In genomic region chr11:53547566-53547965, GRCm38 (mm10) we compare ENCODE assay signal across 16 mouse cellular contexts. TPM values are rescaled to one million over a fixed set of nuclear protein-coding genes. Genes with fewer than 3 reads are reported as not detected.
A peak's percentile ranks its signal among the peaks of the same experiment; 100 is the strongest.
DNase-seq lines count a peak whose midpoint lies in the region; TF ChIP-seq lines count a peak whose summit lies in the region.
"Had no signal": no experiment of that assay in that cellular context is flagged by ENCODE, and none has a peak within 500 bp of the region (broad histone marks: within the 10 kb centered on the region; RNA-seq: fewer than 3 reads in every experiment).

No protein-coding gene starts in this region.

- no peak overlapping the region for H3K9ac ChIP-seq in MEL (ENCODE audit: control insufficient read depth, low read depth, low read length, poor library complexity, severe bottlenecking)
- H3K9ac ChIP-seq: embryonic facial prominence, embryonic 15.5 days; forebrain, embryonic 13.5 days; hindbrain, embryonic 14.5 days had no signal

- H3K36me3 ChIP-seq in MEL (ENCODE audit: control insufficient read depth in 1 of 2, insufficient read depth in 2 of 2, low read length in 2 of 2), result peaks cover 11 to 27% of the 10 kb centered on the region in 2 experiments; a peak in 3 of 4 replicates

- TF ChIP-seq POLR2A in MEL (IDR thresholded peaks at IDR 0.05; ENCODE audit: control insufficient read depth in 1 of 2, insufficient read depth in 1 of 2, low read depth in 1 of 2, low read length in 2 of 2, poor library complexity in 1 of 2), result peak in 1 of 2 experiments; percentile 43; a peak in 1 of 4 replicates
- no peak for TF ChIP-seq POLR2A in lung, adult 2 months (IDR thresholded peaks at IDR 0.05; ENCODE audit: borderline replicate concordance, extremely low read depth, low read depth, low read length)

- H3K79me2 ChIP-seq in MEL (ENCODE audit: control insufficient read depth, insufficient read depth, low read length, poor library complexity), result no peaks in the 10 kb centered on the region

- 63% methylated on average over 6 of the region's 6 CpGs for WGBS in lung, adult 2 months

- no peak for TF ChIP-seq CTCF in MEL (IDR thresholded peaks at IDR 0.05 in 2 of 3, conservative IDR thresholded peaks at IDR 0.05 in 1 of 3; ENCODE audit: control insufficient read depth in 1 of 3, insufficient read depth in 1 of 3, low read depth in 2 of 3, low read length in 3 of 3, poor library complexity in 1 of 3, severe bottlenecking in 1 of 3)
- TF ChIP-seq CTCF in lung, adult 2 months (IDR thresholded peaks at IDR 0.05; ENCODE audit: insufficient read depth, low read length), result no peak

- H3K27me3 ChIP-seq in MEL (ENCODE audit: control insufficient read depth in 1 of 2, insufficient read depth in 2 of 2, low read length in 2 of 2), result no peaks in the 10 kb centered on the region
- H3K27me3 ChIP-seq: embryonic facial prominence, embryonic 15.5 days; forebrain, embryonic 13.5 days had no signal

- TF ChIP-seq EP300 in MEL (IDR thresholded peaks at IDR 0.05; ENCODE audit: low read depth in 1 of 2, low read length in 2 of 2), result peak; percentile 95 to 98

- peak overlapping the region; percentile 66 for H3K27ac ChIP-seq in MEL (ENCODE audit: control insufficient read depth, low read depth, low read length)
- H3K27ac ChIP-seq: embryonic facial prominence, embryonic 15.5 days; forebrain, embryonic 13.5 days; hindbrain, embryonic 14.5 days; limb, embryonic 10.5 days had no signal

- TF ChIP-seq RAD21 in MEL (IDR thresholded peaks at IDR 0.05; ENCODE audit: low read depth, low read length), result no peak

- peaks cover 21 to 43% of the 10 kb centered on the region in 2 experiments for H3K4me1 ChIP-seq in MEL (ENCODE audit: control insufficient read depth in 1 of 2, insufficient read depth in 2 of 2, low read length in 2 of 2)
- H3K4me1 ChIP-seq in lung, adult 2 months (ENCODE audit: control insufficient read depth, insufficient read depth, low read length), result peaks cover 2% of the 10 kb centered on the region; the same call in 1 of the 2 replicates

- H3K9me3 ChIP-seq in MEL (replicated peaks; ENCODE audit: insufficient read depth, low read length), result no peaks in the 10 kb centered on the region
- H3K9me3 ChIP-seq: embryonic facial prominence, embryonic 15.5 days; forebrain, embryonic 13.5 days; limb, embryonic 10.5 days had no signal

- DNase-seq in MEL (ENCODE audit: low read depth, low spot score) (peak; percentile 89), liver (peak; percentile 61)
- peak; percentile 64 for DNase-seq in lung, adult 2 months
- peak; percentile 59 to 80 for DNase-seq in lung, postnatal 4 days
- DNase-seq in right cerebral cortex, postnatal 10 days (ENCODE audit: low spot score in 2 of 2), result no peak
- no peak for DNase-seq in adrenal gland, adult 8-10 months
- DNase-seq in thymus, postnatal 14 days, result no peak
- DNase-seq in kidney, postnatal 10 days, result no peak
- DNase-seq: B cell, adult 2 months; cerebellum, adult 18-20 months; heart, adult 18-20 months; kidney, adult 8-10 months had no signal

- H3K4me3 ChIP-seq in MEL (ENCODE audit: control insufficient read depth in 1 of 2, insufficient read depth in 1 of 2, low read depth in 2 of 2, low read length in 2 of 2), result no peak overlapping the region
- no peak overlapping the region for H3K4me3 ChIP-seq in lung, adult 2 months (replicated peaks; ENCODE audit: extremely low read depth, low read depth, low read length)
- H3K4me3 ChIP-seq: embryonic facial prominence, embryonic 15.5 days; forebrain, embryonic 13.5 days; limb, embryonic 10.5 days had no signal

TF ChIP-seq in MEL, 35 proteins besides CTCF, POLR2A, EP300 and RAD21:
- no peak for TF ChIP-seq UBTF (IDR thresholded peaks at IDR 0.05; ENCODE audit: borderline replicate concordance, insufficient read depth, low read depth, low read length)
- peak; percentile 94 for TF ChIP-seq GATA1 (IDR thresholded peaks at IDR 0.05; ENCODE audit: low read depth, low read length)
- TF ChIP-seq MYB (IDR thresholded peaks at IDR 0.05; ENCODE audit: low read depth, low read length), result peak; percentile 96
- TF ChIP-seq ELF1 (IDR thresholded peaks at IDR 0.05; ENCODE audit: low read depth, low read length), result no peak
- TF ChIP-seq SIN3A (IDR thresholded peaks at IDR 0.05; ENCODE audit: low read length), result peak; percentile 92
- TF ChIP-seq ZKSCAN1 (IDR thresholded peaks at IDR 0.05; ENCODE audit: low read depth, low read length), result 0 out of 2 replicates have a peak, but pooled peaks have one; percentile 18
- no peak for TF ChIP-seq USF2 (IDR thresholded peaks at IDR 0.05; ENCODE audit: borderline replicate concordance in 1 of 2, insufficient read depth in 1 of 2, low read depth in 1 of 2, low read length in 2 of 2)
- TF ChIP-seq ETS1 (IDR thresholded peaks at IDR 0.05; ENCODE audit: low read depth, low read length), result peak; percentile 84
- TF ChIP-seq KAT2A (conservative IDR thresholded peaks at IDR 0.05; ENCODE audit: low read depth, low read length), result peak; percentile 37
- TF ChIP-seq MXI1 (IDR thresholded peaks at IDR 0.05; ENCODE audit: low read depth, low read length), result peak; percentile 78; the same call in 1 of the 2 replicates
- no peak for TF ChIP-seq CHD1 (IDR thresholded peaks at IDR 0.05; ENCODE audit: low read depth, low read length)
- peak; percentile 62 for TF ChIP-seq TBP (IDR thresholded peaks at IDR 0.05; ENCODE audit: low read depth, low read length)
- 0 out of 2 replicates have a peak, but pooled peaks have one; percentile 11 for TF ChIP-seq ZNF384 (IDR thresholded peaks at IDR 0.05; ENCODE audit: low read depth, low read length)
- peak; percentile 79 for TF ChIP-seq MAX (IDR thresholded peaks at IDR 0.05; ENCODE audit: low read length)
- TF ChIP-seq NRF1 (IDR thresholded peaks at IDR 0.05; ENCODE audit: insufficient read depth, low read depth, low read length, poor library complexity, severe bottlenecking), result peak; percentile 50; the same call in 1 of the 2 replicates
- TF ChIP-seq POLR2AphosphoS5 (IDR thresholded peaks at IDR 0.05; ENCODE audit: borderline replicate concordance, low read depth, low read length), result no peak
- peak; percentile 88 for TF ChIP-seq MAZ (IDR thresholded peaks at IDR 0.05; ENCODE audit: low read depth, low read length)
- TF ChIP-seq HCFC1 (IDR thresholded peaks at IDR 0.05; ENCODE audit: low read depth, low read length), result 0 out of 2 replicates have a peak, but pooled peaks have one; percentile 26
- no peak; the same call in 1 of the 2 replicates for TF ChIP-seq ZC3H11A (IDR thresholded peaks at IDR 0.05; ENCODE audit: low read depth, low read length)
- peak; percentile 68 for TF ChIP-seq TAL1 (IDR thresholded peaks at IDR 0.05; ENCODE audit: low read length)
- TF ChIP-seq E2F4 (IDR thresholded peaks at IDR 0.05; ENCODE audit: borderline replicate concordance, low read depth, low read length), result peak; percentile 60; the same call in 1 of the 2 replicates
- TF ChIP-seq RCOR1 (IDR thresholded peaks at IDR 0.05; ENCODE audit: low read depth, low read length), result peak; percentile 81
- TF ChIP-seq TCF12 (IDR thresholded peaks at IDR 0.05; ENCODE audit: low read depth, low read length), result peak; percentile 94
- peak; percentile 93 for TF ChIP-seq MYC (IDR thresholded peaks at IDR 0.05; ENCODE audit: low read depth, low read length)
- TF ChIP-seq JUND (IDR thresholded peaks at IDR 0.05; ENCODE audit: low read depth, low read length), result peak; percentile 82
- peak; percentile 18; the same call in 1 of the 2 replicates for TF ChIP-seq USF1 (IDR thresholded peaks at IDR 0.05; ENCODE audit: low read depth, low read length)
- TF ChIP-seq NELFE (IDR thresholded peaks at IDR 0.05; ENCODE audit: low read depth, low read length), result peak; percentile 32; the same call in 1 of the 2 replicates
- 0 out of 2 replicates have a peak, but pooled peaks have one; percentile 8 for TF ChIP-seq SMC3 (IDR thresholded peaks at IDR 0.05; ENCODE audit: low read depth, low read length)
- TF ChIP-seq ZMIZ1 (IDR thresholded peaks at IDR 0.05; ENCODE audit: low read depth, low read length), result no peak
- TF ChIP-seq CHD2 (IDR thresholded peaks at IDR 0.05; ENCODE audit: low read length), result peak; percentile 39
- peak; percentile 77 for TF ChIP-seq BHLHE40 (IDR thresholded peaks at IDR 0.05; ENCODE audit: borderline replicate concordance, low read depth, low read length)
- TF ChIP-seq MAFK (IDR thresholded peaks at IDR 0.05; ENCODE audit: borderline replicate concordance, low read depth, low read length), result peak; percentile 85; the same call in 1 of the 2 replicates
- no peak for TF ChIP-seq GABPA (IDR thresholded peaks at IDR 0.05; ENCODE audit: low read depth, low read length)
- peak; percentile 54; the same call in 1 of the 2 replicates for TF ChIP-seq POLR2AphosphoS2 (IDR thresholded peaks at IDR 0.05; ENCODE audit: low read length)
- no peak for TF ChIP-seq MEF2A (IDR thresholded peaks at IDR 0.05; ENCODE audit: extremely low read depth, insufficient replicate concordance, low read depth, low read length, poor library complexity, severe bottlenecking)

RNA-seq across cellular contexts. Expression of gene Kif3a, which starts 19.6 kb away (rescaled TPM):
- total RNA-seq in MEL (2012; rRNA removed), result 13.6 and 14.2 TPM in 2 replicates
- polyA plus RNA-seq in MEL (2012; ENCODE audit: insufficient read depth in 1 of 2, insufficient read length in 2 of 2, low read depth in 1 of 2, low replicate concordance in 2 of 2, missing spikeins in 1 of 2), result 10 to 100 TPM; 17.1 to 88.3 TPM
- 5.4 and 8.5 TPM in 2 replicates for polyA plus RNA-seq in lung, adult 2 months (2012; rRNA removed)
- total RNA-seq in adrenal gland, adult 8-10 months (2022), result 10 to 100 TPM; 28.4 to 36.3 (median 31.1) TPM

RNA-seq across cellular contexts. Expression of gene Sept8, which starts 28.5 kb away (rescaled TPM):
- total RNA-seq in MEL (2012; rRNA removed), result 199 and 278 TPM in 2 replicates
- polyA plus RNA-seq in MEL (2012; ENCODE audit: insufficient read depth in 1 of 2, insufficient read length in 2 of 2, low read depth in 1 of 2, low replicate concordance in 2 of 2, missing spikeins in 1 of 2), result 100 to 1,000 TPM; 196 to 294 TPM
- 40.8 and 49.5 TPM in 2 replicates for polyA plus RNA-seq in lung, adult 2 months (2012; rRNA removed)
- 10 to 100 TPM; 37.0 to 51.7 (median 42.1) TPM for total RNA-seq in adrenal gland, adult 8-10 months (2022)

Comparison
In these comparisons a context has a peak if more than half of its experiments do, and no peak if none do; other contexts are left out.
1. DNase-seq: peak in MEL (single experiment), liver (single experiment), lung, adult 2 months (single experiment) and lung, postnatal 4 days (2 of 2); none in right cerebral cortex, postnatal 10 days (0 of 2), adrenal gland, adult 8-10 months (single experiment), thymus, postnatal 14 days (single experiment) and kidney, postnatal 10 days (single experiment).